Mouse (Mus musculus): ENCODE data around the gene Atp2a3. TPM values are rescaled to one million over a fixed set of nuclear protein-coding genes. Genes with fewer than 3 reads are reported as not detected.

Gene Atp2a3
- 100 to 1,000 TPM; 277 to 294 TPM for total RNA-seq (2023)

DNA sequence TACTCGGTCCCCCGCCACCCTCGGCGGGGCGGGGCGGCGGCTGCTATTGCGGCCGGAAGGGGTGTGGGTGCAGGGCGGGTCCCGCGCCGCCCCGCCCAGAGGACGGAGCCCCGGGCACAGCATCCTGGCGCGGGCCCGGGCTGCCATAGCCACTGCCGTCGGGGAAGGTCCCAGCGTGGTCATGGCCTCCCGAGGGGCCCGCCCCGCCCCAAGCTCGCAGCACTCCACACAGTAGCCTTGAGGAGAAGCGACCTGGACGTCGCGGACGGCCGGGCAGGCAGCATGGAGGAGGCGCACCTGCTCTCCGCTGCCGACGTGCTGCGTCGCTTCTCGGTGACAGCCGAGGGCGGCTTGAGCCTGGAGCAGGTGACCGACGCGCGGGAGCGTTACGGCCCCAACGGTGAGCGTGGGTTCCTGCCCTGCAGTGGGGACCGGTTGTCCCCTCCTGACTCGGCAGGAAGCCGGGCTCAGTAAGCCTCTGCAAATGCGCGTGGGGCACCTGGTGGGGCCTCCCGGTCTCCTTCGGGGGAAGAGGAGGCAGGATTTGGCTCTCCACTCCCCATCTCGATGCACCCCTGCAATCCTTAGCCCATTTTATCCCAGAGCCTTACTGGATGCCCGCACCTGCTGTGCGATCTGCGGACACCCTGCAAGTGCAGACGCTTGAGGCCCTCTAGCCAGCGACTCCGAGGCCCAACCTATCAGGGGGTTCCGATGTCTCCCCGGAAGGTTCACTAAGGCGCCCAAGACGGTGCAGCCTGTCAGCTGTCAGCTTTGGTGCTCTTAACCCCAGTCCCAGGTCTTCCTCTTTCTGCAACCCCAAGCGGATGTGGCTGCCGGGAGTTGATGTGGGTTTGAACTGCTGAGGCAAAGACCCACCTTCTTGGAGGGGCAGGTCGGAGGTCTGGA lies at the start of gene Atp2a3:
Gene Atp2a3, plus strand, starts transcription at position 98 of the 909 bp plus-strand sequence.

DNA sequence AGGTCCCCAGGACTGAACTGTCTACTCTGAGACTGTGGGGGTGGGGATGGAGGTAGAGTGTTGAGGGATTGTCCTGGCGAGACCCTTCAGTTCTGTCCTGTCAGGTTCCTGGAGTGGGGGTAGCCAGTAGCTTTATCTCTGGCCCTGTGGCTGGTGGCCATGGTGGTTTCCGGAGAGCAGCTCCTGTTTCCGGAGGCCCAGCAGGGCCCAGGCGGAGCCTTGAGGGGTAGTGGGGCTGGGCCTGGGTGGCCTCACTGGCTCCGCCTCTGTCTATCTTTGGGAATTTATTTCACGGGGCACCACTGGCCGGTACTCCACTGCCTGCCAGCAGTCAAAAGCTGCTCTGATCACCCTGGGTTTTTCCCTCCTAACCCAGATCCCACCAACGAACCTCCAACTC lies 37.8 kb downstream of the Atp2a3 start, which contains the start of gene P2rx1:
Gene P2rx1, plus strand, starts transcription at position 333 of the 400 bp plus-strand sequence.

DNA sequence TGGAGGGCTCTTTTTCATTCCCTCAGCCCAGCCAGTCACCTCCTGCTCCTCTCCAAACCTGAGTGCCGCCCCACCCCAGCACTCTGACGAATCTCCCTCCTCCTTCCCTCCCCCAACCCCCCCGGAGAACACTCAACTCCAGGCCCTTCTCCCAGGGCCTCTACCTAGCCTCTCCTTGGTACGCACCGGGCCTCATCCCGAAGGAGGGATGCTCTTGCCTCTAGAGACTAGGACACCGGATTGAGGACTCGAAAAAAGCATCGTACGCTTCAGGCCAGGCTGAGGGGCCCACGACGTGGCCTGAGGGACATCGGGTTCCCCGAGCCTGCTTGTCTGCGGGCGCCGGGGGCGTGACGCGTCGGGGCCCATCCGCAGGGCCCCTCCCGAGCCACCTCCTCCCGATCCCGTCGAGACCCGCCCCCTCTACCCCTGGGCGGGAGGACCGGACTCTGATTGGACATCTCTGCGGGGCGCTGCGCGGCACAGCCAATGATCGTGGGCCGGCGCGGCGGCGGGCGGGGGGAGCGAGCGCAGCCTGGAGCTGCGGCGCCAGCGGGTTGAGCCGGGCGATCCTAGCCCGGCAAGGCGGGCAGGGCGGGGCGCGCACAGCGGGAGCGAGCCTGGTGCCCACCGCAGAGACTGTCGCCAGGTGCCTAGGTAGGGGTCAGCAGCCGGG lies 57.6 kb downstream of the Atp2a3 start, which contains the start of gene Camkk1:
Gene Camkk1, plus strand, starts transcription at position 538 of the 676 bp plus-strand sequence.

Other genes starting within 250 kb of the Atp2a3 start
- gene Cyb5d2, start 165.0 kb upstream of the Atp2a3 start, total RNA-seq (2023): 1 to 10 TPM; 5.3 to 5.9 TPM
- gene Zzef1, start 164.9 kb upstream of the Atp2a3 start, total RNA-seq (2023): 10 to 100 TPM; 64.4 to 66.5 TPM
- gene P2rx1, start 37.9 kb downstream of the Atp2a3 start, total RNA-seq (2023): 10 to 100 TPM; 10.9 to 12.9 TPM
- gene Camkk1, start 57.8 kb downstream of the Atp2a3 start, total RNA-seq (2023): 1 to 10 TPM; 4.7 to 5.5 TPM
- gene Ncbp3, start 86.6 kb downstream of the Atp2a3 start, total RNA-seq (2023): 10 to 100 TPM; 10.5 to 12.5 TPM
- not detected for gene Itgae, start 129.4 kb downstream of the Atp2a3 start, total RNA-seq (2023)
- gene Haspin, start 177.1 kb downstream of the Atp2a3 start, total RNA-seq (2023): 10 to 100 TPM; 10.8 to 11.5 TPM
- gene P2rx5, start 199.3 kb downstream of the Atp2a3 start, total RNA-seq (2023): not detected
- gene Emc6, start 215.9 kb downstream of the Atp2a3 start, total RNA-seq (2023): 10 to 100 TPM; 18.8 to 20.9 TPM
- gene Tax1bp3, start 215.9 kb downstream of the Atp2a3 start, total RNA-seq (2023): 10 to 100 TPM; 13.7 to 17.6 TPM
- 10 to 100 TPM; 17.5 to 18.2 TPM for gene Ctns, start 237.9 kb downstream of the Atp2a3 start, total RNA-seq (2023)
- 1 to 10 TPM; 1.3 to 1.8 TPM for gene Shpk, start 238.3 kb downstream of the Atp2a3 start, total RNA-seq (2023)